Mouse (Mus musculus) hindbrain, embryonic 11.5 days (tissue): Measurements from ENCODE around the gene Rab14. TPM values are rescaled to one million over a fixed set of nuclear protein-coding genes. Genes with fewer than 3 reads are reported as not detected.

ENCODE experiments used
- ATAC-seq: fragments of 200-750 bp; cut with Nextera tagmentation; 2 replicates; pipeline ENCODE4 v1.8.0; 2017; ENCODE audit warnings: mild to moderate bottlenecking, moderate TSS enrichment, moderate library complexity; ENCODE audit not compliant: low FRiP score
- DNase-seq: peaks from one replicate; pipeline ENCODE4 v3.0.0-alpha.2; 2015; ENCODE audit warnings: low spot score
- H3K27ac ChIP-seq: fragments of 300-500 bp; sonication (generic); 2 replicates; pipeline ENCODE4 v1.5.1; 2014; ENCODE audit warnings: mild to moderate bottlenecking, low read depth, low read length
- H3K27me3 ChIP-seq: fragments of 300-500 bp; sonication (generic); 2 replicates; pipeline ENCODE4 v1.6.1; 2014; ENCODE audit warnings: mild to moderate bottlenecking, low read length, moderate library complexity, mixed read lengths; ENCODE audit not compliant: control insufficient read depth, insufficient read depth
- H3K36me3 ChIP-seq: fragments of 300-500 bp; sonication (generic); 2 replicates; pipeline ENCODE4 v1.6.1; 2014; ENCODE audit warnings: mild to moderate bottlenecking, low read length, moderate library complexity, mixed read lengths; ENCODE audit not compliant: control insufficient read depth, insufficient read depth
- H3K4me1 ChIP-seq: fragments of 300-500 bp; sonication (generic); replicated peaks from 2 replicates; pipeline ENCODE4 v1.6.1; 2014; ENCODE audit warnings: low read length, mixed read lengths; ENCODE audit not compliant: control insufficient read depth, insufficient read depth
- H3K4me2 ChIP-seq: fragments of 300-500 bp; sonication (generic); replicated peaks from 2 replicates; pipeline ENCODE4 v1.6.1; 2014; ENCODE audit warnings: mild to moderate bottlenecking, low read depth, low read length
- H3K4me3 ChIP-seq: fragments of 300-500 bp; sonication (generic); 2 replicates; pipeline ENCODE4 v1.5.1; 2014; ENCODE audit warnings: low read depth, low read length
- H3K9ac ChIP-seq: fragments of 300-500 bp; sonication (generic); 2 replicates; pipeline ENCODE4 v1.6.1; 2014; ENCODE audit warnings: low read depth, low read length
- H3K9me3 ChIP-seq: fragments of 300-500 bp; sonication (generic); 2 replicates; pipeline ENCODE4 v1.6.1; 2016; ENCODE audit warnings: low read length; ENCODE audit not compliant: control insufficient read depth
- WGBS: fragments of 180-500 bp; shearing (Covaris S2); extraction: QIAGEN DNeasy Blood & Tissue Kit; methylation state at CpG from one replicate; pipeline ENCODE4 v1.1.7; 2014; 5-methylcytosine and 5-hydroxymethylcytosine counted together
- polyA plus RNA-seq: library from polyadenylated mRNA; unstranded; fragments of >200 nt; fragmentation: Nextera tagmentation; extraction: Ambion mirVana; gene quantifications from 2 replicates; pipeline ENCODE4 v1.2.1, GENCODE M21; 2014

The Rab14 gene
- polyA plus RNA-seq, 1 experiment from 2014 or later = 327 TPM

GRCm38 (mm10) chr2:35228145-35228544, 27.2 kb upstream of the Rab14 start:
- no peaks in the 10 kb centered on the region for H3K9me3 ChIP-seq
- no peak overlapping the region for H3K9ac ChIP-seq
- DNase-seq = no peak
- H3K27me3 ChIP-seq = no peaks in the 10 kb centered on the region
- 55% methylated on average over 4 of the region's 4 CpGs for WGBS
- no peaks in the 10 kb centered on the region for H3K36me3 ChIP-seq
- H3K27ac ChIP-seq = no peak overlapping the region
- no peak overlapping the region for H3K4me2 ChIP-seq
- no peaks in the 10 kb centered on the region for H3K4me1 ChIP-seq
- ATAC-seq = no peak
- no peak overlapping the region for H3K4me3 ChIP-seq

- H3K27me3 ChIP-seq = no peaks in the 10 kb centered on the region
- H3K4me1 ChIP-seq = no peaks in the 10 kb centered on the region
- no peak overlapping the region for H3K9ac ChIP-seq
- no peaks in the 10 kb centered on the region for H3K9me3 ChIP-seq
- H3K36me3 ChIP-seq = no peaks in the 10 kb centered on the region
- 94% methylated on average over 15 of the region's 15 CpGs for WGBS
- H3K4me3 ChIP-seq = no peak overlapping the region
- DNase-seq (no peak), ATAC-seq (no peak)
- H3K4me2 ChIP-seq = no peak overlapping the region
- no peak overlapping the region for H3K27ac ChIP-seq
Measured at GRCm38 (mm10) chr2:35224285-35224684, 23.4 kb upstream of the Rab14 start.

GRCm38 (mm10) chr2:35222822-35223391, 22.0 kb upstream of the Rab14 start:
- DNase-seq = no peak
- H3K9ac ChIP-seq = no peak overlapping the region
- 75% methylated on average over 6 of the region's 6 CpGs for WGBS
- no peak for ATAC-seq
- H3K9me3 ChIP-seq = no peaks in the 10 kb centered on the region
- no peak overlapping the region for H3K4me2 ChIP-seq
- no peaks in the 10 kb centered on the region for H3K36me3 ChIP-seq
- H3K4me1 ChIP-seq = no peaks in the 10 kb centered on the region
- no peaks in the 10 kb centered on the region for H3K27me3 ChIP-seq
- H3K4me3 ChIP-seq = no peak overlapping the region
- H3K27ac ChIP-seq = no peak overlapping the region

- 94% methylated on average over 3 of the region's 3 CpGs for WGBS
- Histone ChIP-seq H3K27ac (no peak overlapping the region), H3K9ac (no peak overlapping the region), H3K4me1 (no peaks in the 10 kb centered on the region), H3K9me3 (no peaks in the 10 kb centered on the region), H3K4me2 (no peak overlapping the region), H3K4me3 (no peak overlapping the region), H3K36me3 (no peaks in the 10 kb centered on the region), H3K27me3 (no peaks in the 10 kb centered on the region)
- ATAC-seq (no peak), DNase-seq (no peak)
Measured at GRCm38 (mm10) chr2:35218736-35219135, 17.8 kb upstream of the Rab14 start.

- 79% methylated on average over 2 of the region's 2 CpGs for WGBS
- no peaks in the 10 kb centered on the region for H3K4me1 ChIP-seq
Measured at GRCm38 (mm10) chr2:35216701-35217100, 15.8 kb upstream of the Rab14 start.

GRCm38 (mm10) chr2:35215363-35215762, 14.4 kb upstream of the Rab14 start:
- H3K9ac ChIP-seq = peak overlapping the region; percentile 37; the same call in 1 of the 2 replicates
- H3K27me3 ChIP-seq = no peaks in the 10 kb centered on the region
- peak; percentile 55 for DNase-seq
- peak overlapping the region; percentile 11; the same call in 1 of the 2 replicates for H3K4me2 ChIP-seq
- peak overlapping the region; percentile 39; the same call in 1 of the 2 replicates for H3K27ac ChIP-seq
- ATAC-seq = peak; percentile 45; the same call in 1 of the 2 replicates
- H3K9me3 ChIP-seq = no peaks in the 10 kb centered on the region
- 46% methylated on average over 14 of the region's 14 CpGs for WGBS
- no peak overlapping the region for H3K4me3 ChIP-seq
- no peaks in the 10 kb centered on the region for H3K36me3 ChIP-seq
- H3K4me1 ChIP-seq = no peaks in the 10 kb centered on the region

More at GRCm38 (mm10) chr2:35216701-35217100, 15.8 kb upstream of the Rab14 start:
- ATAC-seq = no peak
- DNase-seq = no peak
- no peak overlapping the region for H3K27ac ChIP-seq
- H3K27me3 ChIP-seq = no peaks in the 10 kb centered on the region
- H3K4me2 ChIP-seq = no peak overlapping the region
- no peaks in the 10 kb centered on the region for H3K36me3 ChIP-seq
- no peak overlapping the region for H3K9ac ChIP-seq
- H3K4me3 ChIP-seq = no peak overlapping the region
- no peaks in the 10 kb centered on the region for H3K9me3 ChIP-seq

GRCm38 (mm10) chr2:35214881-35215358, 14.0 kb upstream of the Rab14 start:
- ATAC-seq = peak; percentile 93
- H3K4me3 ChIP-seq = no peak overlapping the region
- no peak overlapping the region for H3K9ac ChIP-seq
- WGBS = 6% methylated on average over 12 of the region's 12 CpGs
- DNase-seq = peak; percentile 95
- no peaks in the 10 kb centered on the region for H3K9me3 ChIP-seq
- H3K27ac ChIP-seq = peak overlapping the region; percentile 39; the same call in 1 of the 2 replicates
- H3K27me3 ChIP-seq = no peaks in the 10 kb centered on the region
- no peak overlapping the region; the same call in 1 of the 2 replicates for H3K4me2 ChIP-seq
- H3K36me3 ChIP-seq = no peaks in the 10 kb centered on the region
- no peaks in the 10 kb centered on the region for H3K4me1 ChIP-seq

GRCm38 (mm10) chr2:35213345-35213910, 12.5 kb upstream of the Rab14 start:
- no peaks in the 10 kb centered on the region for H3K27me3 ChIP-seq

GRCm38 (mm10) chr2:35211681-35212080, 10.8 kb upstream of the Rab14 start:
- Histone ChIP-seq H3K27me3 (no peaks in the 10 kb centered on the region), H3K4me2 (no peak overlapping the region), H3K9ac (no peak overlapping the region), H3K27ac (no peak overlapping the region), H3K36me3 (no peaks in the 10 kb centered on the region), H3K4me3 (no peak overlapping the region), H3K4me1 (no peaks in the 10 kb centered on the region), H3K9me3 (no peaks in the 10 kb centered on the region)
- no peak for ATAC-seq
- DNase-seq = no peak
- 85% methylated on average over 3 of the region's 3 CpGs for WGBS

More at GRCm38 (mm10) chr2:35213345-35213910, 12.5 kb upstream of the Rab14 start:
- Histone ChIP-seq H3K36me3 (no peaks in the 10 kb centered on the region), H3K9me3 (no peaks in the 10 kb centered on the region), H3K4me3 (no peak overlapping the region), H3K9ac (no peak overlapping the region), H3K4me1 (no peaks in the 10 kb centered on the region), H3K4me2 (no peak overlapping the region), H3K27ac (no peak overlapping the region)
- no peak for ATAC-seq
- 90% methylated on average over 12 of the region's 12 CpGs for WGBS
- DNase-seq = no peak
